Mouse (Mus musculus) large intestine, adult 2 months (tissue): Measurements from ENCODE around the gene Ccdc85c. TPM values are rescaled to one million over a fixed set of nuclear protein-coding genes. Genes with fewer than 3 reads are reported as not detected.

Experiments used
- polyA plus RNA-seq: library from polyadenylated mRNA; depleted of rRNA; stranded (reverse); fragments of >200 nt; gene quantifications from 2 replicates; pipeline ENCODE4 v1.2.3, GENCODE M21; 2012; rRNA removed

Gene Ccdc85c
- polyA plus RNA-seq, 1 experiment, result 40.1 TPM

Other genes starting within 250 kb of the Ccdc85c start
- 20.4 and 30.7 TPM in 2 replicates for gene Setd3, start 96.1 kb downstream of the Ccdc85c start, polyA plus RNA-seq
- 9.4 and 13.7 TPM in 2 replicates for gene Ccnk, start 95.8 kb downstream of the Ccdc85c start, polyA plus RNA-seq
- gene Hhipl1, start 30.8 kb upstream of the Ccdc85c start, polyA plus RNA-seq, result 0.40 and 0.66 TPM in 2 replicates
- gene Cyp46a1, start 59.0 kb upstream of the Ccdc85c start, polyA plus RNA-seq, result 0.51 and 0.53 TPM in 2 replicates
- gene Eml1, start 95.5 kb upstream of the Ccdc85c start, polyA plus RNA-seq, result 27.0 and 27.9 TPM in 2 replicates